Mouse (Mus musculus) G1E (cell line): ENCODE measurements at regions not wholly inside any gene's neighbourhood (a gene's known extent, or its start where the extent isn't known, plus 50 kb on each side); places are given as distances from the start of the nearest gene placed in this dataset.

ENCODE experiments used
- CTCF ChIP-seq: IDR thresholded peaks from 2 replicates; pipeline ENCODE4 v1.5.1; 2012; ENCODE audit warnings: low read depth, low read length, inconsistent platforms, mixed read lengths
- GATA1 ChIP-seq: IDR thresholded peaks from 2 replicates; pipeline ENCODE4 v1.6.1; 2012; ENCODE audit warnings: borderline replicate concordance, low read length, inconsistent platforms, mixed read lengths
- POLR2AphosphoS5 ChIP-seq: IDR thresholded peaks from 2 replicates; pipeline ENCODE4 v1.6.1; 2012; ENCODE audit warnings: low read depth, low read length, inconsistent platforms; ENCODE audit not compliant: insufficient replicate concordance
- TAL1 ChIP-seq: conservative IDR thresholded peaks from 2 replicates; pipeline ENCODE4 v1.6.1; 2012; ENCODE audit warnings: low read depth, low read length, inconsistent platforms, mixed read lengths

- TF ChIP-seq TAL1 (no peak), CTCF (no peak), GATA1 (no peak), POLR2AphosphoS5 (no peak)
These were observed 251.1 kb upstream of the Sel1l start for GRCm38 (mm10) chr12:92100080-92100479.
